Mouse (Mus musculus) erythroblast, adult 5-6 weeks (primary cell): Measurements from ENCODE around the gene Fam171a2. TPM values are rescaled to one million over a fixed set of nuclear protein-coding genes. Genes with fewer than 3 reads are reported as not detected.
A peak's percentile ranks its signal among the peaks of the same experiment; 100 is the strongest.
"Not testable (repeated sequence)": the region's sequence is repeated elsewhere in the genome, so short reads cannot be mapped to it uniquely, and the experiment has no call there.

ENCODE experiments used
- ATAC-seq: replicated peaks from 2 replicates; pipeline ENCODE4 v1.8.0; 2016; ENCODE audit warnings: moderate number of reproducible peaks, mild to moderate bottlenecking, moderate TSS enrichment, inconsistent platforms; ENCODE audit not compliant: poor library complexity, low FRiP score, severe bottlenecking
- total RNA-seq, 2 experiments: library from RNA; stranded (forward) in 1 of 2; stranded (reverse) in 1 of 2; fragments of 150-400 nt in 1 of 2; fragments of 200-764, 138-1000 nt in 1 of 2; gene quantifications; 2 replicates each; pipeline versions ENCODE4 v1.2.3 to v1.2.4; 2015 to 2017; ENCODE audit warnings: low replicate concordance in 2 of 2

Fam171a2 gene
- total RNA-seq, 2 experiments from 2014 or later: not detected

GRCm38 (mm10) chr11:102417160-102417559 is 30.3 kb downstream of the Fam171a2 start:
- no peak for ATAC-seq

GRCm38 (mm10) chr11:102415034-102415802 is 32.3 kb downstream of the Fam171a2 start:
- ATAC-seq: no peak

- no peak for ATAC-seq
These were observed 34.4 kb downstream of the Fam171a2 start for GRCm38 (mm10) chr11:102413059-102413458.

GRCm38 (mm10) chr11:102411704-102412103 is 35.8 kb downstream of the Fam171a2 start:
- peak; percentile 53 for ATAC-seq

- no peak for ATAC-seq
These were observed 36.4 kb downstream of the Fam171a2 start for GRCm38 (mm10) chr11:102411061-102411460.

GRCm38 (mm10) chr11:102410345-102410744 is 37.1 kb downstream of the Fam171a2 start:
- not testable (repeated sequence) for ATAC-seq

- ATAC-seq: no peak
These were observed 37.6 kb downstream of the Fam171a2 start for GRCm38 (mm10) chr11:102409795-102410330.

- ATAC-seq: no peak
These were observed 38.3 kb downstream of the Fam171a2 start for GRCm38 (mm10) chr11:102408888-102409794.

- peak; percentile 78 for ATAC-seq
These were observed 39.1 kb downstream of the Fam171a2 start for GRCm38 (mm10) chr11:102408344-102408876.

- no peak for ATAC-seq
These were observed 39.7 kb downstream of the Fam171a2 start, which contains the start of gene Slc25a39 for GRCm38 (mm10) chr11:102407834-102408215. Slc25a39 (minus strand) TSS chr11:102407946.

- peak; percentile 53 for ATAC-seq
These were observed 40.3 kb downstream of the Fam171a2 start for GRCm38 (mm10) chr11:102406900-102407833.

- ATAC-seq: peak; percentile 0; the same call in 1 of the 2 replicates
These were observed 41.1 kb downstream of the Fam171a2 start for GRCm38 (mm10) chr11:102406401-102406800.

GRCm38 (mm10) chr11:102405544-102406285 is 41.8 kb downstream of the Fam171a2 start:
- no peak for ATAC-seq

GRCm38 (mm10) chr11:102404161-102405010 is 43.1 kb downstream of the Fam171a2 start:
- ATAC-seq: no peak

- ATAC-seq: no peak
These were observed 43.8 kb downstream of the Fam171a2 start for GRCm38 (mm10) chr11:102403657-102404056.

- no peak for ATAC-seq
These were observed 45.5 kb downstream of the Fam171a2 start for GRCm38 (mm10) chr11:102401898-102402500.

GRCm38 (mm10) chr11:102400513-102401084 is 46.9 kb downstream of the Fam171a2 start:
- no peak for ATAC-seq
